Mouse (Mus musculus): ENCODE measurements around the gene Ncor2. TPM values are rescaled to one million over a fixed set of nuclear protein-coding genes. Genes with fewer than 3 reads are reported as not detected.

Gene Ncor2
- polyA plus RNA-seq, 1 experiment from 2014 or later: 17.2 TPM

DNA sequence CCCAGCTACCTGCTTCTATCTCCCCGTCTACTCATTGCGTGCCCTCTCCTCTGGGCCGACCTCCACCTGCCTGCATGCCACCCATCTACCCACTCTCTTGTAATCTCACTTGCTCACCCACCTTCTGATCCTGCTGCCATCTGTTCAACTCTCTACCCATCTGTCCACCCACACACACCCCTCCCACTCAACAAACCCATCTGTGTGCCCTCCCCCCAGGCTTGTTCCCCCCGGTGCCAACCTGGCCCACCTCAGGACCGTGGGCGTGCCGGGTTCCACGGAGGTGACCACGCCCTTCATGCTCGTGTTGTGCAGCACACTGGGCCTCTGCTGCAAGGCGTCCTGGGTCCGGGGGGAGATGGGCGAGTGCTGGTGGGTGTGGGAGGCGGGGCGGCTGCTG, 150.6 kb downstream of the Ncor2 start:
- no peak overlapping the region for H3K4me3 ChIP-seq (ENCODE audit: low read depth, low read length)
- H3K4me1 ChIP-seq (replicated peaks; ENCODE audit: control insufficient read depth, insufficient read depth, low read length): no peaks in the 10 kb centered on the region
- no peak overlapping the region for H3K4me2 ChIP-seq
- 93% methylated on average over 15 of the region's 15 CpGs for WGBS
- ATAC-seq (replicated peaks; ENCODE audit: low FRiP score): no peak
- no peak for DNase-seq (ENCODE audit: low spot score)
- H3K27me3 ChIP-seq (replicated peaks; ENCODE audit: control insufficient read depth, insufficient read depth, low read length): no peaks in the 10 kb centered on the region
- peaks cover 62% of the 10 kb centered on the region for H3K36me3 ChIP-seq (ENCODE audit: control insufficient read depth, insufficient read depth, low read length)
- H3K27ac ChIP-seq (ENCODE audit: low read depth, low read length): no peak overlapping the region
- H3K9me3 ChIP-seq (ENCODE audit: control insufficient read depth, low read length): no peaks in the 10 kb centered on the region
- no peak overlapping the region for H3K9ac ChIP-seq (ENCODE audit: low read depth, low read length)

DNA sequence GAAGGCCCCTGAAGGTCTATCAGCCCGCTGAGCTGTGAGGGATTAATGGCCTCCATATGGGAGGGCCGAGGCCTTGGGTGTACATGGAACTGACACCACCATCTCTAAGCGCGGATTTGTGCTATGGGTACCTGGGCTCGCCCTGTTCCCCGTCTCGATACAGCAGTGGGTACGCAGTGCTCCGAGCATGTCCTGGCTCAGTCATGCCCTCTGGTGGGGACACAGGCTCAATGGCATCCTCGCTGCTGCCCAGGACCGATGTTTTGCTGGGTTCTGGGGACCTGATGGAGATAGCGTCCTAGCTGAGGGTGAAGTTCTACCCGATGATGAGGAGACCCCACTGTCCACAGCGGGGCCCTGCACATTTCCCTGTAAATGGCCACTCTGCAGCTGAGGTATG, 155.0 kb downstream of the Ncor2 start:
- DNase-seq (ENCODE audit: low spot score) (no peak), ATAC-seq (replicated peaks; ENCODE audit: low FRiP score) (no peak)
- no peaks in the 10 kb centered on the region for H3K4me1 ChIP-seq (replicated peaks; ENCODE audit: control insufficient read depth, insufficient read depth, low read length)
- no peaks in the 10 kb centered on the region for H3K27me3 ChIP-seq (replicated peaks; ENCODE audit: control insufficient read depth, insufficient read depth, low read length)
- H3K36me3 ChIP-seq (ENCODE audit: control insufficient read depth, insufficient read depth, low read length): peaks cover 54% of the 10 kb centered on the region
- H3K27ac ChIP-seq (ENCODE audit: low read depth, low read length): no peak overlapping the region
- no peaks in the 10 kb centered on the region for H3K9me3 ChIP-seq (ENCODE audit: control insufficient read depth, low read length)
- H3K4me3 ChIP-seq (ENCODE audit: low read depth, low read length): no peak overlapping the region
- 85% methylated on average over 14 of the region's 14 CpGs for WGBS
- H3K4me2 ChIP-seq: no peak overlapping the region
- no peak overlapping the region for H3K9ac ChIP-seq (ENCODE audit: low read depth, low read length)

DNA sequence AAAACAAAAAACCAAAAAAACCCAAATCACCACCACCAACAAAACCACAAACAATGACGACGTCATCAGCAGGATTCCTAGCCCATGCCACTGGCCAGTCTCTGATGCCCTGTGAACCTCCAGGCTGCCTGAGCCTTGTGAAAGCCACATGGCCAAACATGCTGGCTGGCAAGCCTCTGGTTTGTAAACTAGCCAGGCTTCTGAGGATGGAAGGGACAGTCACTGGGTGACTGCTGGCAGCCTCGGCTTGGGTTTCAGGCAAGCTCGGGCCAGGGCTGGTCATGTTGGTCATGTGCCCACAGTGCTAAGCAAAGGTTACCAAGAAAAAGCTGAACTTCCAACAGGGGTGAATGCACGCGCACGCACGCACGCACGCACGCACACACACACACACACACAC, 157.7 kb downstream of the Ncor2 start:
- WGBS: 84% methylated on average over 11 of the region's 11 CpGs
- Histone ChIP-seq H3K27ac (ENCODE audit: low read depth, low read length) (no peak overlapping the region), H3K27me3 (replicated peaks; ENCODE audit: control insufficient read depth, insufficient read depth, low read length) (no peaks in the 10 kb centered on the region), H3K4me2 (no peak overlapping the region), H3K9ac (ENCODE audit: low read depth, low read length) (no peak overlapping the region), H3K4me1 (replicated peaks; ENCODE audit: control insufficient read depth, insufficient read depth, low read length) (no peaks in the 10 kb centered on the region), H3K36me3 (ENCODE audit: control insufficient read depth, insufficient read depth, low read length) (peaks cover 52% of the 10 kb centered on the region), H3K9me3 (ENCODE audit: control insufficient read depth, low read length) (no peaks in the 10 kb centered on the region), H3K4me3 (ENCODE audit: low read depth, low read length) (no peak overlapping the region)
- no peak for DNase-seq (ENCODE audit: low spot score)
- ATAC-seq (replicated peaks; ENCODE audit: low FRiP score): no peak

DNA sequence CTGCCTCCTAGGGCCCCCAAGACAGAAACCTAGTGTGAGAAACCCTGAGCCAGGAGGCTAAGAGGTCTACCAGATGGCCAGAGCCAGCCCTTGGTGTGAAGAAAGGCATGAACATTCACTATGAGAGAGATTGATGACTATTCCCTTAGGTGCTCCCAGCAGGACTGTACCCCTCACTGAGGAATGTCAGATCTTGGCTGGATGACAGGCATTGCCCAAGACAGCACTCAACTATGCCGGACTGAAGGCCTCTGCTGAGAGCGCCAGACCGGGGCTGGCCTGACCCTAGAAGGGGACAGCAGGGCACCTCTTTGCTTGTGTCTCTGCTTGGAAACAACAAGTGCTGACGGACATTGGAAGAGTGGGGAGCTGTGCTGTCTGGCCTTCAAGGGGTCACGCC, 159.9 kb downstream of the Ncor2 start:
- no peak overlapping the region for H3K4me2 ChIP-seq
- no peaks in the 10 kb centered on the region for H3K4me1 ChIP-seq (replicated peaks; ENCODE audit: control insufficient read depth, insufficient read depth, low read length)
- ATAC-seq (replicated peaks; ENCODE audit: low FRiP score) (no peak), DNase-seq (ENCODE audit: low spot score) (no peak)
- H3K27ac ChIP-seq (ENCODE audit: low read depth, low read length): no peak overlapping the region
- no peaks in the 10 kb centered on the region for H3K27me3 ChIP-seq (replicated peaks; ENCODE audit: control insufficient read depth, insufficient read depth, low read length)
- H3K9me3 ChIP-seq (ENCODE audit: control insufficient read depth, low read length): no peaks in the 10 kb centered on the region
- no peak overlapping the region for H3K9ac ChIP-seq (ENCODE audit: low read depth, low read length)
- H3K4me3 ChIP-seq (ENCODE audit: low read depth, low read length): no peak overlapping the region
- H3K36me3 ChIP-seq (ENCODE audit: control insufficient read depth, insufficient read depth, low read length): peaks cover 40% of the 10 kb centered on the region
- WGBS: 85% methylated on average over 5 of the region's 5 CpGs

DNA sequence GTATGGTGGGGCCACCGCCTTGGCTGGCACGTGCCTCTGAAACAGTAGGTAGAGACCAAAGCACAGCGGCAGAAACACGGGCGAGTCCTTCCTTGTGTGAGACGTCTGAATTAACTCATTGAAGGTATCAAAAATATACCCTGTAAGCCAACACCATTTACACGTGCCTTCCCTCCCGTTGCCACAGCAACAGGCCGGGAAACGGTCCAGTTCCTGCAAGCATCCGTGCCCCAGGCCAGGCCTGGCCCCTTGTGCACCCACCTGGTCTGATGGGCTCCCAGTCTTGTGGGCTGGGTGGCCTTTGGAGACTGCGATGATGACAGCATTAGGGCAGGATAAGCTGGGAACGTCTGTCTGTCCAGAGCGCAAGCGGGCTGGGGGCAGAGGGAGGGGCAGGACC, 161.7 kb downstream of the Ncor2 start:
- H3K27me3 ChIP-seq (replicated peaks; ENCODE audit: control insufficient read depth, insufficient read depth, low read length): no peaks in the 10 kb centered on the region
- no peak overlapping the region for H3K27ac ChIP-seq (ENCODE audit: low read depth, low read length)
- no peak for ATAC-seq (replicated peaks; ENCODE audit: low FRiP score)
- no peaks in the 10 kb centered on the region for H3K4me1 ChIP-seq (replicated peaks; ENCODE audit: control insufficient read depth, insufficient read depth, low read length)
- 90% methylated on average over 15 of the region's 15 CpGs for WGBS
- no peak overlapping the region for H3K9ac ChIP-seq (ENCODE audit: low read depth, low read length)
- H3K4me3 ChIP-seq (ENCODE audit: low read depth, low read length): no peak overlapping the region
- H3K4me2 ChIP-seq: no peak overlapping the region
- DNase-seq (ENCODE audit: low spot score): no peak
- H3K36me3 ChIP-seq (ENCODE audit: control insufficient read depth, insufficient read depth, low read length): peaks cover 26% of the 10 kb centered on the region
- H3K9me3 ChIP-seq (ENCODE audit: control insufficient read depth, low read length): no peaks in the 10 kb centered on the region

DNA sequence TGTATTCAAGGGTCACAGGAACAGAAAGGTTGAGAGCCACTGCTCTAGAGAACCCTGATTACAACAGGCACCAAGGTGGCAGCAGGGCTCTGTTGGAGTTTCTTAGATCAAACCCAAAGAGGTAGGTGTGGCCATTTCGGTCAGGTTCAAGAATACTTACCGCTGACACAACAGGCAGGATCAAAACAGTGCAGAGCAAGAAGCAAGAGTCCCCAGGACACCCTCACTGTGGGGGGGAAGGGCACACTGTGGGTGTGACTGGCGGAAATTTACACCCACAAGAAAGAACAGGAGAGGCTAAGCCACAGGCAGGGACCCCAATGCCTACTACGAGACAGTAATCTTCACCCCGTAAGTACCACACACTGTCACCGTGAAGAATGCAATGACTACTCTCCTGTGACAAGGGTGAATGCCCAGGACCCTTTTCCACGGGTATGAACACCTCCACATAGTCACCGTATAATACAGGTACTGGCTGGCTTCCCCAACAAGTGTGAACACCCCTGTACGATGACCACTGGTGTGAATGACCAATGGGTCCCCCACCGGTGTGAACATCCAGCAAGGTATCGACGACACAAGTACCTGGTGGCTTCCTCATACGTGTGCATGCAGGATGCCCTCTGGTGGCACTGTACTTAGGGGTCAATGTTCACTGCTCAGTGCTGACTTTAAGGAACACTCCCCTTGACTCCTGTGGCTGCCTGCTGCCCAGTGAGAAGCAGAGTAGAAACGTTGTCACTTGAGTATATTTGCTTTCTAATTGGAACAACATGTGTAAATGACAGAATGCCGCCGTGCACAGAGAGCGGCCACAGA, 162.4 kb downstream of the Ncor2 start:
- Histone ChIP-seq H3K36me3 (ENCODE audit: control insufficient read depth, insufficient read depth, low read length) (peaks cover 24% of the 10 kb centered on the region), H3K4me2 (no peak overlapping the region), H3K9ac (ENCODE audit: low read depth, low read length) (no peak overlapping the region), H3K27ac (ENCODE audit: low read depth, low read length) (no peak overlapping the region), H3K9me3 (ENCODE audit: control insufficient read depth, low read length) (no peaks in the 10 kb centered on the region), H3K4me3 (ENCODE audit: low read depth, low read length) (no peak overlapping the region), H3K27me3 (replicated peaks; ENCODE audit: control insufficient read depth, insufficient read depth, low read length) (no peaks in the 10 kb centered on the region), H3K4me1 (replicated peaks; ENCODE audit: control insufficient read depth, insufficient read depth, low read length) (no peaks in the 10 kb centered on the region)
- DNase-seq (ENCODE audit: low spot score) (no peak), ATAC-seq (replicated peaks; ENCODE audit: low FRiP score) (no peak)
- WGBS: 86% methylated on average over 17 of the region's 17 CpGs

DNA sequence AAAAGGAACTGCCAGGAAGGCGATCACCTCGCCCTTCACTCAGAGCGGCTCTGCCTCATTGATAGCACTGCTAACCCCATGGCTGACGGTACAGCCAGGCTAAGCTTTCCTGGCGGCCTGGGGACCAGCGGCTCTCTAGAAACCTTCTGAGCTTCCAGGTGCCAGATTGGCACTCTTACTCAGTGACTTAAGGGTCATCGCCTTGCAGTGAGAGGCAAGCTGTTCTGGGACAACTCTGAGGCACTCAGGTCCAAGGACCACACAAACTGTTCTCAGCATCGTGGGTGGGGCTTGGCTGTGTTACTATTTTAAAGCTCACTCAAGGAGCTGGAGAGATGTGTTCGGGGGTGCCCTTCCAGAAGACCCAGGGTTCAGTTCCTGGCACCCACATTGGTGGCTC, 163.4 kb downstream of the Ncor2 start:
- ATAC-seq (replicated peaks; ENCODE audit: low FRiP score) (no peak), DNase-seq (ENCODE audit: low spot score) (no peak)
- H3K27me3 ChIP-seq (replicated peaks; ENCODE audit: control insufficient read depth, insufficient read depth, low read length): no peaks in the 10 kb centered on the region
- no peak overlapping the region for H3K4me2 ChIP-seq
- no peaks in the 10 kb centered on the region for H3K9me3 ChIP-seq (ENCODE audit: control insufficient read depth, low read length)
- peaks cover 26% of the 10 kb centered on the region for H3K36me3 ChIP-seq (ENCODE audit: control insufficient read depth, insufficient read depth, low read length)
- 82% methylated on average over 9 of the region's 9 CpGs for WGBS
- H3K27ac ChIP-seq (ENCODE audit: low read depth, low read length): no peak overlapping the region
- no peak overlapping the region for H3K9ac ChIP-seq (ENCODE audit: low read depth, low read length)
- H3K4me3 ChIP-seq (ENCODE audit: low read depth, low read length): no peak overlapping the region
- H3K4me1 ChIP-seq (replicated peaks; ENCODE audit: control insufficient read depth, insufficient read depth, low read length): no peaks in the 10 kb centered on the region

DNA sequence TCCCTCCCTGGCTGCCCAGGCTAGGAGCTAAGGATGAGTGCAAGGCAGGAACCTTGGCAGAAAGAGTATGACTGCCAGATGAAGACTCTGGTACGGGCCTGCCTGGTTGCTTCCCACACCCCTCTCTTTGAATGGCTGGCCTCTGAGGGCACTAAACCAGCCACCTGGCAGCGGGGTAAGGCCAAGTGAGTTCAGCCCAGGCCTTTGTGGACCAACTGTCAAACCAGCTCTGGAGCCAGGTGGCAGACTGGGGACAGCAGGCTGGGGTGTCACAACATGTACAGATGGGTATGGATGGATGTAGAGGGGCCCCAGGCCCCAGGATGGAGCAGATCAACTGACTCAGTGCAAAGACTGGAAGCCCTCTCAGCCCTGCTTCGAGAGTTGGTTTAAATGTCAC, 164.0 kb downstream of the Ncor2 start:
- Histone ChIP-seq H3K27ac (ENCODE audit: low read depth, low read length) (no peak overlapping the region), H3K4me2 (no peak overlapping the region), H3K4me3 (ENCODE audit: low read depth, low read length) (no peak overlapping the region), H3K36me3 (ENCODE audit: control insufficient read depth, insufficient read depth, low read length) (peaks cover 26% of the 10 kb centered on the region), H3K4me1 (replicated peaks; ENCODE audit: control insufficient read depth, insufficient read depth, low read length) (no peaks in the 10 kb centered on the region), H3K27me3 (replicated peaks; ENCODE audit: control insufficient read depth, insufficient read depth, low read length) (no peaks in the 10 kb centered on the region), H3K9ac (ENCODE audit: low read depth, low read length) (no peak overlapping the region), H3K9me3 (ENCODE audit: control insufficient read depth, low read length) (no peaks in the 10 kb centered on the region)
- WGBS: 86% methylated on average over 3 of the region's 3 CpGs
- no peak for DNase-seq (ENCODE audit: low spot score)
- ATAC-seq (replicated peaks; ENCODE audit: low FRiP score): no peak

DNA sequence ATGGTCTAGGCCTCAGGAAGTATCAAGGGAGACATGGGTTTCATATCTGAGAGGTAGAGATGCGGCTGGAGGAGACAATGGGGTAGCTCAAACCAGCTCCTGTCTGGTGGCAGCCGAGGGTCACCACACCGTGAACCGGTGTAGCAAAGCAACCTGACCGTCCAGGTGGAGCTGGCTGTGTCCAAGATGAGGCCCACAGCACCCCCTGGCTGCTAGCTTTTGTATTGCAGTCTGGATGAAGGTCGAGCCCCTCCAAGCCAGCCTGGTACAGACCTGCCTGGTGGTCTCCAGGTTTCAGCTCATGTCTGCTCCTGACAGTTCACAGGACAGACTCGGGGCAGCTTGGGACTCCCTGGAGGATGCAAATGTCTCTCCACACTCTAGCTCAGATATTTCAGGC, 164.5 kb downstream of the Ncor2 start:
- Histone ChIP-seq H3K27me3 (replicated peaks; ENCODE audit: control insufficient read depth, insufficient read depth, low read length) (no peaks in the 10 kb centered on the region), H3K27ac (ENCODE audit: low read depth, low read length) (no peak overlapping the region), H3K4me3 (ENCODE audit: low read depth, low read length) (no peak overlapping the region), H3K4me1 (replicated peaks; ENCODE audit: control insufficient read depth, insufficient read depth, low read length) (no peaks in the 10 kb centered on the region), H3K4me2 (no peak overlapping the region), H3K9me3 (ENCODE audit: control insufficient read depth, low read length) (no peaks in the 10 kb centered on the region), H3K9ac (ENCODE audit: low read depth, low read length) (no peak overlapping the region), H3K36me3 (ENCODE audit: control insufficient read depth, insufficient read depth, low read length) (peaks cover 24% of the 10 kb centered on the region)
- ATAC-seq (replicated peaks; ENCODE audit: low FRiP score) (no peak), DNase-seq (ENCODE audit: low spot score) (peak; percentile 58)
- WGBS: 59% methylated on average over 7 of the region's 7 CpGs
